Mouse (Mus musculus) embryo, embryonic 11 days (tissue): Measurements from ENCODE around the gene Gm21958.
"Not testable (repeated sequence)": the region's sequence is repeated elsewhere in the genome, so short reads cannot be mapped to it uniquely, and the experiment has no call there.

ENCODE experiments used
- DNase-seq: peaks from one replicate; pipeline ENCODE4 v3.0.0-alpha.2; 2015

Gm21958 gene

DNA sequence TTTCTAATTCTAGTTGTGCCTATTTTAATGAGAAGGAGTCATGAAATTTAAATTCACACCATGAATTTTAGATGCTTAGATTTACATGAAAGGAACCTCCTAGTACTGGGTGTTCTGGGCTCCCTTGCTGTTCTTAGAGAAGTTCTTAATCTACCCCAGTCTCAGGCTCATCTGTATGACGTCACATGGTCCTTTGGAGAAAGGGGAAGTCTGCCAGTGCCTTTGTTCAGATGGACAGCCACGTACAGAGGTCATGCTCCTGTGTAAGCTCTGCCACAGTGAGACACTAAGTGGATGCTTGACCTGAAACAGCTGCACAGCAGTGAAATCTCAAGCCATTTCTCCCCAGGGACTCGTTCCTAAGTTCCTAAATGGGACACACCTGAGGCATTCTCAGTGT lies 4.8 kb upstream of the Gm21958 start:
- peak; percentile 2 for DNase-seq

DNA sequence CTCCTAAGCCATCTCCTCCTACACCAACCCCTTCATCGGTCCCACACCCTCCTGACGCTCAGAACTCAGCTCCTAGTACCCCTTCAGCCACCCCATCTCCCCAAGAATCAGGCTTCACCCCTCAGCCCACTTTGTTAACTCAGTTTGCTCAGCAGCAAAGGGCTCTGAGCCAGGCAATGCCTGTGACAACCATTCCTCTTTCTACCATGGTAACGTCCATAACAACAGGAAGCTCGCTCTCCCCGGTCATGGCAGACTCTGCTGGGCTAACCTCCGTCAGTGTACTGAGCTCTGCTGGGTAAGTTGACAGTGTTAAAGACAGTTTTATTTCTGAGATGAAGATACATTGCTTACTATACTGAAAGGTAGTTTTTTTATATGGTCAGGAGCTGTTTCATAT lies 3.2 kb upstream of the Gm21958 start:
- DNase-seq, result no peak

- no peak for DNase-seq
Measured at GRCm38 (mm10) chr3:54715461-54715860, 1.3 kb upstream of the Gm21958 start.

- no peak for DNase-seq
Measured at GRCm38 (mm10) chr3:54708972-54709371, 5.2 kb downstream of the Gm21958 start.

DNA sequence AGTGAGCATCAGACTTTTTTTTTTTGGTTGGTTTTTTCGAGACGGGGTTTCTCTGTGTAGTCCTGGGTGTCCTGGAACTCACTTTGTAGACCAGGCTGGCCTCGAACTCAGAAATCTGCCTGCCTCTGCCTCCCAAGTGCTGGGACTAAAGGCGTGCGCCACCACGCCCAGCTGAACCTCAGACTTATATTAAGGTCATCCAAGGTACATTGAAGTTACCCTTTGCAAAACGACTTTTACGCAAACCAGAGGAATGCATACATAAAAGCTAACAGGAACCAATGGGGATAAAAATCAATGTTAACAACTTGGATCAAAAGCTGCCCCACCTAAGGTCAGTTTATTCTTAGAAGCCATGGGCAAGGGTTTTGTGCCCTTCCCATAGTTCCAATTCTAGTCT lies 10.0 kb downstream of the Gm21958 start:
- DNase-seq, result not testable (repeated sequence)

- no peak for DNase-seq
Measured at GRCm38 (mm10) chr3:54699759-54700301, 14.3 kb downstream of the Gm21958 start.

DNA sequence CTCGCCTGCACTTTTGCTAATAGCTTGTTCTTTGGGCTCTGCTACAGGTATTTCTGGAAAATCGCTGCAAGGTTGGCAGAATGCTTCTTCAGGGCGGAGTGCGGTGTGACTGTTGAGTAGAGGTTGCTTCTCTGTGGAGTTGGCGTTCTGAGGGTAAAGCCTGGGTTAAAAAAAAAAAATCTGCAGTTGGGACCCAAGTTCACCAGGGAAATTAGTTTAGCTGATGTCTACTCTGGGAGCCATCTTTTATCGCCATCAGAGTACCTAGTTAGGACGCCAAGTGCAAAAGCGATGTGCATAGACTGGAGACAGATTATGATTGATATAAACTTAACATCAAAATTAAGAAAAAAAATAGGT lies 21.1 kb downstream of the Gm21958 start:
- DNase-seq, result no peak

DNA sequence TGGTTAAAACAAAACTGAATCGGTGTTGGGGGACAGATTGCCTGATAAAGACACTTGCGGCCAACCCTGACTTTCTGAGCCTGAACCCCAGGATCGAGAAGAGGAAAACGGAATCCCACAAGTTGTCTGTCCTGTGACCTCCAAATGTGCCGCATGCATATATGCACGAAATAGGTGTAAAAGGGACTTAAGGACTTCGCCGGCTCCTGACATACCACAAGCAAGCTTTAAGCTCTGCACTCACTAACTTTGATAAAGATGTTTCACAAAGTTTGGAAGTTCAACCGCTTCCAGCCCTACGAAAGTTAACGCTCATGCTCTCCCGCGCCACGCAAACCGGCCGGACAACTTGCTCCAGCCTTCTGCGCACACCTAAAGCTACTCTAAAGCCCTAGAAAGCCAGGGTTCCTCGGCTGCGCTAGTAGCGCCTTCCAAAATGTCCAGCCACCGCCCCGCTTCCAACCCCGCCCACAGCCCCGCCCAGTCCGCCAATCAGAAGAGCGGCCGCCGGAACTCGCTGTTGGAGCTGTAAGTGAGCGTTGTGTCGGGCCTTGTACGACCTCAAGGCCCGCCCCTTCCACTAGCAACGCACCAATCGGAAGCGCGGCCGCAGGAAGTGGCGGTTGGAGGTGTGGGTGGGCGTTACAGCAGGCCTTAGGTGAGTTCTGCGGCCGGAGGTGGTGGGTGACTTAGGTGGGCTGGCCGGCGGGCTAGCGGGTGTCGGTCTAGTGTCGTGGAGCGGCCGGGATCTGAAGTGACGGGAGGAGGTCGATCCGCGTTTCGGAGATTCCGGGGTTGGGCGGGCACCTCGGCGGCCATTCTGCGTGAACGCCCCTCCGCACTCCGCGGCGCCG lies 21.7 kb downstream of the Gm21958 start, which contains the start of gene Supt20:
Supt20 (plus strand) TSS at position 606 of the 854 bp plus-strand sequence.
- DNase-seq, result peak; percentile 98

DNA sequence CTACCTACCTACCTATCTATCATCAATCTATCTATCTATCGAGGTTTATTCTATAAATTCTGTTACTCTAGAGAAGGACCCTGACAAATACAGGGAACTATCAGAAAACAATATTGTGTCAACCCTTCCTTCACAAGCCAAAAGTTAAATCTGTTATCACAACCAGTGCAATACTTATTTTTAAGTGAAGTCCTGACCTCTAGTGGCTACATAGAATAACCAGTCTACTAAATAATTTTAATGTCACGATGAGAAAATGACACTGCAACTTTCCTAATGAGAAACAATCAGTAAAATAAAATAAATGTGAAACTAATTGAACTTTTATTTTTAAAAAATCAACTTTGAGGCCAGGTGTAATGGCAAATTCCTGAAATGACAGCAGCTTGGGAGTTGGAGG lies 25.1 kb downstream of the Gm21958 start:
- DNase-seq, result peak; percentile 39

GRCm38 (mm10) chr3:54687245-54687644 lies 26.9 kb downstream of the Gm21958 start:
- no peak for DNase-seq

- DNase-seq, result no peak
Measured at GRCm38 (mm10) chr3:54685202-54685601, 29.0 kb downstream of the Gm21958 start.

DNA sequence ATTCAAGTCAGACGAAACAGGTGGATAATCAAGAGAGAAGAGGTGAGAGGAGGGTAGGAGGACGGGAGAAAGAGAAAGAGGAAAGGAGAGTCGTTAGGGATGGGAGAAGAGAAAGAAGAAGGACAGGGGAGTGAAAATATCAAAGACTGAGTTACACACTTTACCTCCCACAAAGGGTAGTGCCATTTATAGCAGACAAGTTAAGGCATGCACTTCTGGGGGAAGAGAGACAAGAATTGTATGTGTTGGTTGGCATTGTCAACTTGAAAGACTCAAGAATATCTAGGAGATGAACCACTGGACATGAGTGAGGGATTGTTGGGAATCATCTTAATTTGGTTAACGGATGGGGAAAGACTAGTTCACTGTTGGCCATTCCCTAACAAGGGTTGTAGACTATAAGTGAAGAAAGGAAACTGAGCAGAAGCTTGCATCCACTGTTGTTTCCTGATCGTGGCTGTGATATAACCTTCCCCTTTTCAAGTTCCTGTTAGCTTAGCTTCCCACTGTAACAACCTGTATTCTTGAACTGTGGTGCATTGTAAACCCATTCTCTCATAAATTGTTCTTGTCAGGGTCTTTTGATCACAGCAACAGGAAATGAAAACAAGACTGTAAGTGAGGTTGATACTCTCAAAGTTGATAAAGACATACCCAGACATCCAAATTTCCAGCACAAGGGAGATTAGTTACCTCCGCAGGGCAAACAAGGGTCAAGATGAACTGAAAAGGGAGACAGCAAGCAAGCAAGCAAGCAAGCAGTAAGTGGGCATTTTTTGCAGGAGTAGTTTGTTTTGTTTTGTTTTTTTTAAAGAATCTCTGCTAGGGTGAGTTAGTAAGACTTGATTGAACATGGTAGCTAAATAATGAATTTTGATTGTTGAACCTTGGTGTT lies 32.6 kb downstream of the Gm21958 start:
- DNase-seq, result no peak

GRCm38 (mm10) chr3:54676818-54677217 lies 37.3 kb downstream of the Gm21958 start:
- DNase-seq, result no peak

DNA sequence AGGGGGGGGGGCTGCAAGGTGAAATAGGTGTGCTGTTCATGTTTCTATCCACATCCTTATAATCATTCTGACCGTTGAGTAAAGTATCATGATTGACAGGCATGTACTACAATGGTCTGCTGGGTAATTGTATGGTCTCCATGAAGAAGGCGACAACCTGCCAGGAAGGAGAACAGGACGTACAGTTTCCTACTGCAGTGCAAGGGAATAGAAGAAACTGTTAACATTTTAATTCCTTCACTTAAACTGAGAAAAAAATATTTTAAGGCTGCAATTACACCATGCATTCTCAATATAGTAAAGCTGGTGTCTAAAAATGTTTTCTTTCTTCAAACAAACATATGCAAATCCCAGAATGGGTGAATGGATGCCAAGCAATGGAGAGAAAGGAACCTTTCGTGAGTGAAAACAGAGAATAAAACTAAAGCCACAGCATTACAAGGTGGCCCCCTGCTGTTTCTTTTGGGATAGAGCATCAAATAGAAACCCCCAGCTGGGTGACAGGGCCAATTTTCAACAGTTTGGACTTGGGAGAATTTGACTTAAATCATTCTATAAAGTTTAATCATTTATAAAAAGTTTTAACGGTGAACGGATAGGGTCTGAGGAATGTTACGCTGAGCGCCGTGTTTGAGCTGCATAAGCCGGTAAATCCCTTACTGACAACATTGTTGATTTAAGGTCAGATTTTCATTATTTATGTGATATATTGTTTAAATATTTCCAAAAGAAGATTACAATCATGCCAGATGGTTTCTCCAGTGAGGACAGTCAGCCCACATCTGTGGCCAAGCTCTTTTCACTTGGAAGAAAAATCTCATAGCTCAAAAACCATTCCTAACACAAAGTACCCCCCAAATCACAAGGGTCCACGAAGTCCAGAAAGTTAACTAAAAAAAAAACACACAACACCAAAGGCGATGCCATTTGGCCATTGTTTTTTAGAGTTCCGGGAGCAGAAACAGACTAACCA lies 41.3 kb downstream of the Gm21958 start:
- peak; percentile 82 for DNase-seq

- no peak for DNase-seq
Measured at GRCm38 (mm10) chr3:54672111-54672510, 42.0 kb downstream of the Gm21958 start.

DNA sequence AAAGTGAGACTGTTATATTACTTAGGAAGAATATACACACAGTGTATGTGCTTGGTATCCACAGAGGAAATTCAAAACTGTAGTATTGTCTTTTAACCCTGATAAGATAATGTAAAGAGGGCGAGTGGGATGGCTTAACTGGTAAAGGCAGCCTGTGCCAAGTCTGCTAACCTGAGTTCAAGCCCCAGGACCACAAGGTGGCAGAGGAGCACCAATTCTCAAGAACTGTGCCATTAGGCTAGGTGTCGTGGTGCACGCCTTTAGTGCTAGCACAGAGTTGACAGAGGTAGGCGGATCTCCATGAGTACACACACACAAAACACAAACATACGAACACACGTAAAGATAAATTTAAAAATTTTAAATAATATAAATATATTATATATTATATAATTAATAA lies 44.6 kb downstream of the Gm21958 start:
- DNase-seq, result no peak

DNA sequence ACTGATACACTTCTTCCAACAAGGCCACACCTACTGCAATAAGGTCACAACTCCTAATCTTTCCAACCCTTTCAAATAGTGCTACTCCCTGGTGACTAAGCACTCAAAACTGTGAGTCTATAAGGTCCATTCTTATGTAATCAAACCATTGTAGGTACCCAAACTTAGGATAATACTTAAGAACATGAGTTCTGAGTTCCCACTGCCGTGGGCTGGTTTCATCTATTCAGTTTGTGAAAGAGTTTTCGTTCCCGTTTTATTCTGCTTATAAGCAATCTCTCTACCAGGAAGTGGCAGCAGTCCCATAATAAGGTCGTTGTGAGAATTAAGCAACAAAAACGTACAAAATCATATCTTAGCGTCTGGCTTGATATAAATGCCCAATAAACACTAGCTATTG lies 45.4 kb downstream of the Gm21958 start:
- no peak for DNase-seq

DNA sequence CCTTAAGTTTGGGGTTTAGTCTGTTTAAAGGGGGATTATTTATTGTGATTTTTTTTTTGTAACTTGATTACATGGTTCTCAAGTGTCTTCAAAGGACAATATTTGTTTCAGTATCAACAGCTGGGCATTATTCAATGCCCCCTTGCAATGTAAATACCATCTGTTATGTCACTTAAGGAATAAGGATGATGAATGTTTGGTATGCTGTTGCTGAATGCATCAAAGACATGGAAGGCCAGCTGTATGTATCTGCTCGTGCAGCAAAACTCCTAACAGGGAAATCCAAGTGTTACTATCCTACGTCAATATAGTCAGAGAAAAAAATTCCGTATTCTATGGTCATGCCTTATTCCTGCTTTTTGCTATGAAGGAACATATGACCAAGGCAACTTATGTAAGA lies 46.0 kb downstream of the Gm21958 start:
- DNase-seq, result no peak
